Mouse (Mus musculus): Measurements from ENCODE around the gene Skida1. TPM values are rescaled to one million over a fixed set of nuclear protein-coding genes. Genes with fewer than 3 reads are reported as not detected.

Skida1 gene
- polyA plus RNA-seq, 1 experiment from 2014 or later, result 5.4 TPM

DNA sequence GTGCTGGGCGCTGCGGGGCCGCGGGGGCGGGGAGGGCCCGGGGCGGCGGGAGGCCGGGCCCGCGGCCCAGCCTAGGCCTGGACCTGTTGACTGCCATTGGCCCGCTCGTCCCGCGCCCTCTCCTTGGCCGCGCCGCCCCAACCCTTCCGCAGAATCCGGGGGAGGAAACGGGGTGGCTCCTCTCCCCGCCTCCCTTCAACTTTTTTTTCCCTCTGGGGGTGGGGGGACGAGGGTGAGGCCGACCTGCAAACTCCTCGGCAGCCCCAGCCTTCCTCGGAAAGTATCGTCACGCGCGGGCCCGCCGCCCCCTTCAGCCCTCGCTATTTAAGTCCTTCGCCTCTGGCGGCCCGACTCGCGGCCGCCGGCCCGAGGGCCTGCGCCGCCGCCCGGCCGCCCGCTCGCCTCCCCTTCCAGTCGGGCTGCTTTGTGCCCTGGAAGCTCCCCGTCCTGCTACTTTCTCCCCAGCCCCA lies 8.0 kb upstream of the Skida1 start:
- Histone ChIP-seq H3K9ac (peak overlapping the region; percentile 94), H3K36me3 (replicated peaks; ENCODE audit: control insufficient read depth, insufficient read depth) (no peaks in the 10 kb centered on the region), H3K4me1 (replicated peaks; ENCODE audit: control insufficient read depth, insufficient read depth, low read length) (peaks cover 15% of the 10 kb centered on the region), H3K4me2 (replicated peaks) (peak overlapping the region; percentile 77), H3K27me3 (ENCODE audit: control insufficient read depth, insufficient read depth, low read length) (no peaks in the 10 kb centered on the region), H3K4me3 (replicated peaks; ENCODE audit: low read length) (peak overlapping the region; percentile 64), H3K9me3 (ENCODE audit: control insufficient read depth, low read length) (no peaks in the 10 kb centered on the region), H3K27ac (peak overlapping the region; percentile 99)
- DNase-seq (ENCODE audit: low spot score) (peak; percentile 82), ATAC-seq (ENCODE audit: low FRiP score) (peak; percentile 94)
- WGBS, result under 1% methylated on average over 47 of the region's 50 CpGs

DNA sequence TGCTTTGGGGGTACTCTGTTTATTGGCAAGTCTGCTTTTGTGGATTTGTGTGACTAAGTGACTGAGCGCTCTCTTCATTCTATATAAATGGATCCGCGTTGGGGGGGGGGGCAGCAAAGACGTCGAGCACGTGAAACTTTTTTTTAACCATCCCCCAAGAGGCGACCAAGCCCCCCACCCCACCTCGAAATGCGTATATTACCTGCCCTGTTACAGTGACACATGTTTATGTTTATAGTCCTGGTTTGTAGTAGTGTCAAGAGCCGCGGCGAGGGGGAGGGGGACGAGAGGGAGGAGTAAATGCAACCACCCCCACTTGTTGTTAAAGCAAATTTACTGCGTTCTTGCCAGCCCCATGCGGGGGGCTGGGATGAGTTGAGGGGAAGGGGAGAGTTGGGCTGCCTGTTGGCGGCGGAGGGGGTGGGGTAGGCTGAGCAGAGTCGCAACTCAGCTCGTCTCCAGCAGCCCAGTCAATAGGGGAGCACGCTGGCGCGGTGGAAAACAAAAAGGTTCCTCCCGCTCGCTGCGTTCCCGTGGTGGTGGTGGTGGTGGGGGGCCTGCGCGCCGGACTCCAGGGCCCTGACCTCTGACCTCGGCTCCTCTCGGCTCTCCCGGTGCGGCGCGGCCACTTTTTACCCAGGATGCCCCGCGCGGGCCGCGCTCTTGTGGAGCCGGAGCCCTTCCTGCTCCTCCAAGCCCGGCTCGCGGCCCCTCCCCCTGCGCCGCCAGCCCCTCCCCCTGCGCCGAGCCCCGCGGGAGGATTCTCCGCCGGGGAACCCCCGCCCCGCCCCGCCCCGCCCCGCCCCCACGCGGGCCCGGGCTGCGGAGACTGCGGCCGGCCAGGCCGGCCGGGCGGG lies 7.3 kb upstream of the Skida1 start:
- under 1% methylated on average over 47 of the region's 66 CpGs for WGBS
- peaks cover 22% of the 10 kb centered on the region for H3K4me1 ChIP-seq (replicated peaks; ENCODE audit: control insufficient read depth, insufficient read depth, low read length)
- peak; percentile 88 for DNase-seq (ENCODE audit: low spot score)
- peak overlapping the region; percentile 77 for H3K4me2 ChIP-seq (replicated peaks)
- ATAC-seq (ENCODE audit: low FRiP score), result peak; percentile 93
- H3K27ac ChIP-seq, result peak overlapping the region; percentile 99
- H3K4me3 ChIP-seq (replicated peaks; ENCODE audit: low read length), result peak overlapping the region; percentile 64
- H3K9me3 ChIP-seq (ENCODE audit: control insufficient read depth, low read length), result no peaks in the 10 kb centered on the region
- H3K27me3 ChIP-seq (ENCODE audit: control insufficient read depth, insufficient read depth, low read length), result no peaks in the 10 kb centered on the region
- peak overlapping the region; percentile 94 for H3K9ac ChIP-seq
- H3K36me3 ChIP-seq (replicated peaks; ENCODE audit: control insufficient read depth, insufficient read depth), result no peaks in the 10 kb centered on the region

DNA sequence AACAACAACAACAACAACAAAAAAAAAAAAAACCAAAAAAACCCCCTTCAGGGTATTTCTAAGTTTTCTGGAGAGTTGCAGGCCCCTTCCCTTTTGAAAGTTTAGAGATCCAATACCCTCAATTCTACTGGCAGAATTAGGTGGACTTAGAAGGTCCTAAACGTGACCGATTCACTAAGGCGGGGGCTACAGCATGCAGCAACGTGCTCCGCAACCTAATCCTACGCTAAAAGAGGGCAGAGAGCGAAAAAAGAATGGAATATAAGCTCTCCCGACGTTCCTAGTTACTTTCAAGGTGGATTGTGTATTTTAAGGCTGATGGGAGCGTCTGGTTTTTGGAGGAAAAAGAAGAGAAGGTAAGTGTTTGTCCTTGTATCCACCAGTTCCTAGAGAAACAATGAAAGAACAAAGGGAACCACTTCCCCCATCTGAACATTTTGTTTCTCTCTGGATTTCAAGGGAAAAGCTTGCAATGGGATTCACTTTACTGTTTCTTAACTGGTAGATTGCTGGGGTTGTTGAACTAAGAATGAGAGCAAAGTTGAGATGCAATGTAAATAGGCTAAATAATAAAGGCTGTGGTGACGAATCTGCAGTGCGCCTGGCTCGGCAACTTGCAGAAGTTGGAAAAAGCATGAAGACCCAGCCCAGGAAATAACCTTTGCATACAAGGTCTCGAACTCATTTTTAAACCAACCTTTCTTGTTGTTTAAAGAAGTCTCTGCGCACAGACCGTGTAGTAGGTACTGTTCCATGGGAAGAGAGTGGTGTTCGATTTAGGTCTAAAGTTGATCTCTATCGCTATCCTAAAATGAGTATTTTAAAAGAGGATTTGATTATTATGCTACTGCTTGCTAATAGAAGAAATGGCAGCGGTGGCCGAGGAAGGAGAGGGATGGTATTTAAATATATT lies 6.4 kb upstream of the Skida1 start, which contains the start of gene Mllt10:
Gene Mllt10, plus strand, starts transcription at position 222 of the 913 bp plus-strand sequence.
- peak; percentile 55 for DNase-seq (ENCODE audit: low spot score)

DNA sequence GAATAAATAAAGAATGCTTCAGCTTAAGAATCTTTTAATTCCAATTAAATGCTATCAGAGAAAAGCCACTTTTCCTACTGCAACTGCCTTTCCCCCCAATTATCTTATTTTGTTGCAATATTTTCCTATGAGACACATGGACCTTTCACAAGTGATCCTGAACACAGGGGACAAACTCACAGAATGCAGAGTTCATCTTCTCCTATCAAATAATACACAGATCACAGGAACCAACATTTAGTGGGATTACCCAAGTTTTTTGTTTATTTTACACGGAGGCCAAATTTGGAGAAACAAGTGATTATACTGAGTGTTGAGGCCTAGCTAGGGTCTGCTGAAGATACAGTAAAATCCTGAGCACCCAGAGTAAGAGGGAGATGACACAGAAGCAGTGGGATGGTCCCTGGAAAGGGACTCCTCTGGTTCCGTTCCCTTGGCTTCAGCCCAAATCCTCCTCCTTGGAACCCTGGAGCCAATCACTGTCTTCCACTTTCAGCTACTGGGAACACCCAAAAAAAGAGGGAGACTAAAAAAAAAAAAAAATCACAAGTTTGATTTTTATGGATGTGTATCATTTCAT lies 5.2 kb upstream of the Skida1 start:
- Histone ChIP-seq H3K4me3 (replicated peaks; ENCODE audit: low read length) (no peak overlapping the region), H3K9ac (no peak overlapping the region; the same call in 1 of the 2 replicates), H3K36me3 (replicated peaks; ENCODE audit: control insufficient read depth, insufficient read depth) (no peaks in the 10 kb centered on the region), H3K4me1 (replicated peaks; ENCODE audit: control insufficient read depth, insufficient read depth, low read length) (peaks cover 39% of the 10 kb centered on the region), H3K4me2 (replicated peaks) (peak overlapping the region; percentile 77), H3K9me3 (ENCODE audit: control insufficient read depth, low read length) (no peaks in the 10 kb centered on the region), H3K27me3 (ENCODE audit: control insufficient read depth, insufficient read depth, low read length) (no peaks in the 10 kb centered on the region), H3K27ac (peak overlapping the region; percentile 99)
- ATAC-seq (ENCODE audit: low FRiP score), result no peak
- WGBS, result 32% methylated on average over 2 of the region's 2 CpGs
- peak; percentile 60 for DNase-seq (ENCODE audit: low spot score)

More for the DNA sequence above, 6.4 kb upstream of the Skida1 start, which contains the start of gene Mllt10:
- WGBS, result 5% methylated on average over 20 of the region's 20 CpGs
- no peak for ATAC-seq (ENCODE audit: low FRiP score)
- Histone ChIP-seq H3K27me3 (ENCODE audit: control insufficient read depth, insufficient read depth, low read length) (no peaks in the 10 kb centered on the region), H3K9me3 (ENCODE audit: control insufficient read depth, low read length) (no peaks in the 10 kb centered on the region), H3K4me1 (replicated peaks; ENCODE audit: control insufficient read depth, insufficient read depth, low read length) (peaks cover 31% of the 10 kb centered on the region), H3K9ac (peak within 1 kb of the TSS; percentile 94), H3K4me3 (replicated peaks; ENCODE audit: low read length) (peak within 1 kb of the TSS; percentile 64), H3K36me3 (replicated peaks; ENCODE audit: control insufficient read depth, insufficient read depth) (no peaks in the 10 kb centered on the region), H3K4me2 (replicated peaks) (peak within 1 kb of the TSS; percentile 77), H3K27ac (peak within 1 kb of the TSS; percentile 99)

DNA sequence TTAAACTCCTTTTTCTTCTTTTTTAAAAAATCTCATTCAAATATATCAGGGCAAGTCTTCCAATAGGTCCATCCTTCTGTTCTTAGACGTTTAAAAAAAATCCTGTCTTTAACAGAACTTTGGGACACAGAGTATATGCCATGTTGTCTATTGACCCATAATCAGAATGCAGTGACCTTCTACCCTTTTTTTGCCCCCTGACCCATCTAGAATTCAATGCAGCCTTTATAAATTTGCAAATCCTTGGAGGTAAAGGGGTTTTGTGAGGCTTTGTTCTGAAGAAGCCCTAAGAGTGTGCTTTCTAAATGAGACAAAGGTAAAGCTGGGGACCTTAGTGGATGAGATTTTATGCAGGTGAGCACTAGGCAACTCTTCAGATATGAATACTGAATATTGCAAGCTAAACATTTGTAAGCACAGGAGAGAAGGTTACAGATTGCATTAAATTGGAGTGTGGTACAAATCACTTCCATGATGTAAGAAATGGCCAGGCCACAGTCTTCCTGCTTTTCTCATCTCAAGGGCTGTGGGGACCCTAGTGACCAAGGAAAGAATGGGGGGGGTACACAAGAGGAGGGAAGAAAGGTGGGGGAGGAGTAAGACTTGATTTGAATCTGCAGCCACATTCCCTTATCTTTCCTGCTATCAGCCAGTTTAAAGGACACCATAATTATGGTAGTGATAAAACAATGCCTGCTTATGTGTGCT lies 4.5 kb upstream of the Skida1 start:
- Histone ChIP-seq H3K27ac (peak overlapping the region; percentile 99), H3K36me3 (replicated peaks; ENCODE audit: control insufficient read depth, insufficient read depth) (no peaks in the 10 kb centered on the region), H3K9me3 (ENCODE audit: control insufficient read depth, low read length) (no peaks in the 10 kb centered on the region), H3K4me1 (replicated peaks; ENCODE audit: control insufficient read depth, insufficient read depth, low read length) (peaks cover 34% of the 10 kb centered on the region), H3K27me3 (ENCODE audit: control insufficient read depth, insufficient read depth, low read length) (no peaks in the 10 kb centered on the region), H3K4me2 (replicated peaks) (no peak overlapping the region), H3K9ac (no peak overlapping the region), H3K4me3 (replicated peaks; ENCODE audit: low read length) (no peak overlapping the region)
- peak; percentile 27 for DNase-seq (ENCODE audit: low spot score)
- no peak for ATAC-seq (ENCODE audit: low FRiP score)
- 13% methylated on average over 1 of the region's 1 CpGs for WGBS

DNA sequence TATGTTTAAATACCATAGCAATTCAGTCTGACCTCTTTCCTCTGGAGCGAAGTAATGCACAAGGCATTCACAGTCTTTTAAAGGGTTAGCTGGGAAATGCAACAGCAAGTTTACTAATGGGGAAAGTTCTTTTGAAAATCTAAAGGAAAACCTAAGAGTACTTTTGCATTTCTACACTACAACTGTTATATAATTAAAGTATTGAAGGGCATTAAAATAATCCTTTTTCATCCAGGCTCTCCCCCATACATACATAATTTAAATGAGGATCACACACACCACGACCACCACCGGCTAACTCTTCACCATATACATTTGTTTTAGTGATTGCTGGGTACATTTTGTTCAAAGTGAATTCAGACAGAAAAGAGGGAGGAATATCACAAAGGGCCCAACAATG lies 3.7 kb upstream of the Skida1 start:
- ATAC-seq (ENCODE audit: low FRiP score) (no peak), DNase-seq (ENCODE audit: low spot score) (peak; percentile 24)
- H3K4me1 ChIP-seq (replicated peaks; ENCODE audit: control insufficient read depth, insufficient read depth, low read length), result peaks cover 27% of the 10 kb centered on the region
- no peaks in the 10 kb centered on the region for H3K36me3 ChIP-seq (replicated peaks; ENCODE audit: control insufficient read depth, insufficient read depth)
- H3K27ac ChIP-seq, result no peak overlapping the region
- H3K4me3 ChIP-seq (replicated peaks; ENCODE audit: low read length), result no peak overlapping the region
- H3K4me2 ChIP-seq (replicated peaks), result peak overlapping the region; percentile 8; the same call in 1 of the 2 replicates
- no peak overlapping the region for H3K9ac ChIP-seq
- no peaks in the 10 kb centered on the region for H3K27me3 ChIP-seq (ENCODE audit: control insufficient read depth, insufficient read depth, low read length)
- WGBS, result 36% methylated on average over 3 of the region's 3 CpGs
- no peaks in the 10 kb centered on the region for H3K9me3 ChIP-seq (ENCODE audit: control insufficient read depth, low read length)

DNA sequence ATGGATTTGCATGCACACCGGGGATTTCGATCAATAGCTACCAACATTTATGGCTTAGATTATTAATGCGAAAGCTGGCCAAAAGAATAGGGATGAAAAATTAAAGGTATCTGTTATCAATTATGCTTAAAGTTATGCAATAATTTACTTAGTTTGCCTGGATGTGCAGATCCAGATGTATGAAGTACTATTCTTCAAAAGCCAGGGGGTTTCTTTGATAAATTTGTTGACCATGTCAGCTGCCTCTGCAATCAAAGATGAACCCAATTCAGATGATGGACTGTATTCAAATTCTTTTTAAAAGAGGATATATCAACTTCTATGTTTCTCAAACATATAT lies 3.0 kb upstream of the Skida1 start:
- Histone ChIP-seq H3K36me3 (replicated peaks; ENCODE audit: control insufficient read depth, insufficient read depth) (no peaks in the 10 kb centered on the region), H3K9ac (peak overlapping the region; percentile 100), H3K4me3 (replicated peaks; ENCODE audit: low read length) (no peak overlapping the region), H3K27me3 (ENCODE audit: control insufficient read depth, insufficient read depth, low read length) (no peaks in the 10 kb centered on the region), H3K9me3 (ENCODE audit: control insufficient read depth, low read length) (no peaks in the 10 kb centered on the region), H3K4me1 (replicated peaks; ENCODE audit: control insufficient read depth, insufficient read depth, low read length) (peaks cover 27% of the 10 kb centered on the region), H3K4me2 (replicated peaks) (peak overlapping the region; percentile 95), H3K27ac (no peak overlapping the region)
- DNase-seq (ENCODE audit: low spot score) (peak; percentile 28), ATAC-seq (ENCODE audit: low FRiP score) (no peak)
- 22% methylated on average over 3 of the region's 3 CpGs for WGBS

DNA sequence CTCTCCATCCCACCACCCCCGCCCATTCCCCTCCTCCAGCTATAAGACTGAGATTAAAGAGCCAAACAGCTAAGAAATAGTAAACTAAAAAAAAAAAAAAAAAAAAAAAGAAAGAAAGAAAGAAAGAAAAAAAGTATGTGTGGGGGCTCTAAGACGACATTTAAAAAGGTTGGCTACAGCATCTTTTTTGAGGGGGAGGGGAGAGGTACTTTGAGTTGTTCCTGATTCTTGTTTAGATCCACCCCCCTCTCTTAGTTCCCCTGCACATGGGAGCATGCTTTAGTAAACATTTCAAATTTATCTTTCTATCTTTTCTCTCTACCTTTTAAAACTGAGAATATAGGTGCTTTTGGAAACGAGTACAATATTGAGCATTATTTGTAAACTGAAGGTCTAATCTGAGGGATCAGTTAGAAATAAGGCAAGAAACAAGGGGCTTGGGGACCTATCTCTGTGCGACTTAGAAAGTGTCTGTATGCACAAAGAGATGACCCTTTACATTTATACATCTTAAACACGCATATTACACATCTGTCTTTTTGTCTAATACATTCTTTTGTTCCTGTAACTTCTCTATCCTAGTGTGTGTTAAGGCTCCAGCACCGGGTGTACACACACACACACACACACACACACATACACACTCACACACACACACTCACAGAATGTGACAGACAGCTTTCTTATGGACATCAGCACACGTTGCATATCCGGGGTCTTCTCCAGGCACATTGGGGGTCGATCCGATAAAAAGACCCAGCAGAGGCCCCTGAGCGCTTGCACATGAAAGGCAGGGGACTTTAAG lies 2.4 kb upstream of the Skida1 start:
- no peaks in the 10 kb centered on the region for H3K27me3 ChIP-seq (ENCODE audit: control insufficient read depth, insufficient read depth, low read length)
- H3K4me3 ChIP-seq (replicated peaks; ENCODE audit: low read length), result peak overlapping the region; percentile 89
- H3K27ac ChIP-seq, result peak overlapping the region; percentile 100
- ATAC-seq (ENCODE audit: low FRiP score), result no peak
- peak overlapping the region; percentile 100 for H3K9ac ChIP-seq
- no peaks in the 10 kb centered on the region for H3K36me3 ChIP-seq (replicated peaks; ENCODE audit: control insufficient read depth, insufficient read depth)
- 9% methylated on average over 11 of the region's 11 CpGs for WGBS
- no peaks in the 10 kb centered on the region for H3K9me3 ChIP-seq (ENCODE audit: control insufficient read depth, low read length)
- H3K4me1 ChIP-seq (replicated peaks; ENCODE audit: control insufficient read depth, insufficient read depth, low read length), result peaks cover 27% of the 10 kb centered on the region
- peak; percentile 50 for DNase-seq (ENCODE audit: low spot score)
- H3K4me2 ChIP-seq (replicated peaks), result peak overlapping the region; percentile 95

All from hindbrain, embryonic 14.5 days (tissue).